Mouse (Mus musculus) adrenal gland, adult (tissue): ENCODE results near the gene Fam155a.

Experiments
- DNase-seq, 2 experiments: peaks; one replicate each; pipeline ENCODE4 v3.0.0; 2022 to 2023; ENCODE audit warnings: low spot score in 1 of 2; ENCODE audit not compliant: inconsistent age in 2 of 2

The Fam155a gene

DNA sequence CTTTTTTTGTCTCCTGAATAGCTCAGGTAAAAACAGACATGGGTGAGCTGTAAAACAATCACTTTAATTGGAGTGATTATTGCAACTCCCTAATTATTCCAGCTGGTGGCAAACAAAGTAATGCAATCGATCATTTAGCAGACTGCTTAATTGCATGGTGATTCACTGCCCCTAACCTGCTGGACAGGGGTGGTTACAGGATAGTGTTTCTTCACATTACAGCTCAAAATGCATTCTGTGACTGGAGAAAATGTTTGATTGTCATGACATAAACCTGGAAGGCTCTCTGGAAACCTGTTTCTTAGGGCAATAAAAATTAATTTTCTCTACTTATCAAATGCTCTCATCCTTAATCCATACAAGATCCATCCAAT lies 276.7 kb downstream of the Fam155a start:
- DNase-seq: no peak

DNA sequence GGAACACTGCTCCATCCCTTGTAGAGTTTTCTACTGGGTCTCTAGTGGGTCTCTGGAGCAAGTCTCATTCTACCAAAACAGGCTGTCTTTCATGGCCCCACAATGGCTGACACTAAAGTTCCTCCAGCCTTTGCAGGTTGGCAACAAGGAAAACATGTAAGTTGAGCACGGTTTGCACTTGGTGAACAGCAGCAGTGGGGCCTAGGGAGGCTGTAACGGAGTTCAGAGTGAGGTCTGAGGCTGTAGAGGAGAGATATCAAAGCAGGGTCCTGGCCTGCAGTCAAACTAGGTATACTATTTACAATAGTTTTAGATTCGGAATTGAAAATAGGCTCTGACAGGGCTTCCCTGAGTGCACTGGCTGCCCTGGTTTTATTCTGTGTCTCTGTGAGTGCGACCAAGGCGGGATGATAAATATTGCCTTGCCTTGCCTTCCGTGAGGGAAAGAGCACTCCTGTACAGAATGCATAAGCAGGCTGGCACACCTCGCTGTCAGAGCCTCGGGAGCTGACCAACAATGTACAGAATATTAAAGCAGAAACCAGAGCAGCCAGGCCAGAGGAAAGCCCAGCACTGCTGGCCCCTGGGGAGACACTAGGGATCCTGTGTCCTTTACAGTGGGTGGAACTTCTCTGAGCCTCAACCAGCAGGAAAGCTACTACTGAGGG lies 277.3 kb downstream of the Fam155a start:
- no peak for DNase-seq

DNA sequence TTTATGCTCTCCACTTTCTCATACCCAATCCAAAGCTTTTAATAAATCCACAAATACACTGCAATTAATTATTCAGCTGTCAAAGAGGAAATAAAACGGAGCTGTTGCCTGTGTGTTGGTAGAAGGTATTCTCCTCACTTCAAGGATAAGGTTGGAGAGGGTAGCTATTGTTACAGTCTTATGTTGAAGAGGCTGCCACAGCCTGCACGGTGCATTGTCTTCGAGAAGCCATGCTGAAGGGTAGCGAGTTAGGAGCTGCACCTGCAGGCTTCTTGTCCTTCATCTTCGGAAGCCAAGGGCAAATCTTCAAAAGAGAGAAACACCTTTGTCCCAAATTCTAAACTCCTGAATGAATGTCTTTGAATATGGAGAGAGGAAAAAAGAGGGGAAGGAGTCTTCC lies 288.4 kb downstream of the Fam155a start:
- DNase-seq: no peak

DNA sequence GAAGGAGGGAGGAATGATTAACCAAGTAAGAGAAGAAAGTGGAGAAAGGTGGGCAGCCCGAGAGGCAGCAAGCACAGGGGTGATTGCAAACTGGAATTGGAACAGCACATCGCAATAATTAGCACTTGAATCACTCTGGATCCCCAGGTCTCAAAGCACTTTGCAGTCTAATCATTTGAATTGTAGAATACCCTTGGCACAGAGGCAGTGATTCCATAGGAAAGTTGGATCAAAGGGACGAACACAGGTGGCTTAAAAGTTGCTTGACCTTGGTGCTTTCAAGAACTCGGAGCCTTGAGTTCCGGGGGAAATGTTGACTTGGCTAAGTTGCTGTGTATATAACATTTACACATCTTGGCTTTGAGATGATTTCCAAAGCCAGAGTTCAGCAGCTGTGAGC lies 299.7 kb downstream of the Fam155a start:
- no peak for DNase-seq

DNA sequence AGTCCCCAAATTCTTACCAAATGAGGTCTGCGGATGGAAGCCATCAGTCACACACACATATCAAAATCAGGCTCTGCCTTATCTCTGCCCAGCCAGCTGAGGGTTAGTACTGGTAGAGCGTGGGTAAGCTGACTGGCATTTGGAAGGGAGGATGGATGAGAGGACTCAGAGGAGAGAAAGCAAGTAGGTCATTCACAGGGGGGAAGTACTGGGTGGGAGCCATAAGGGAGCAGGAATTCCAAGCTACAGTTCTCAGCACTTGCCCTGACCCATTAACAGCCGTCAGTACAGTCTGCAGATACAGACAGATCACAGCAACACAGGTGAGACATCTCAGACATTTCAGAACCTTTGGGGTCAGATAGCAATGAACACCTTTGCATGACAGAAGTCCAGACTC lies 300.8 kb downstream of the Fam155a start:
- no peak for DNase-seq

DNA sequence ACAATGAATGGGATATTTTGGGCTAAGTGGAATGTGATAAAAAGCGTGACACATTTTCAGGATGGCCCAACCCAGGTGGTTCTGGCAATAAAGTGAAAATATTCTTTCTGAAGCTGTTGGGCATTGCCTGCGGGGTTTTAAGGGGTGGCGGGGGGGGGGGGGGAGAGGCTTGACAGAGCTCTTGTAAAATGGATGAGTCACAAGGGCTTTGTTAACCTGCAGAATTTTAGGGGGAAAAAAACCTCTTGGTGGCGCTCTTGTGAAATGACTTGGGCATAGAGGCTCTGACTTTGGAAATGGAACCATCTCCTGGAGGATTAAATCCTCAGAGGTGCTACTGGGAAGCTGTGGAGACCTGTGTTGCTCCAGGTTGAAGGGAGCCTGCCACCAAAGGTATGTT lies 309.9 kb downstream of the Fam155a start:
- peak in 1 of 2 experiments; percentile 28 for DNase-seq

DNA sequence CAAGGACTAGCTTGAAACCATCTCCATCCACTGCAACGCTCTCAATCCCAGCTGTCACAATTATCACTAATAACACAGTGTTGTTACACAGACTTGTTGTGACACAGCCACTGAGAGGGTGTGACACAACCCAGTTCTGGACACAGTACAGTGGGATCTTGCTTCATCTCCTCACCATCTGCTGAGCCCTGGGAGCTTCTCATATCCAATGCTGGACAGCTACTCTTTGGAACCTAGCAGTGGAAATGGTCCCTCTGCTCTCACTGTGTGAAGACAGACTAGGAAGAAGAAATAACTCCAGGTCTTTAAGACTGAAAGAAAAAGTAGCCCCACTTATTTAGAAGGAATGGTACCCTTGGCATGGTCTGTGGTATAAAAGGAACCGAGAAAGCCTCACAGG lies 310.3 kb downstream of the Fam155a start:
- DNase-seq: peak in 1 of 2 experiments; percentile 29

DNA sequence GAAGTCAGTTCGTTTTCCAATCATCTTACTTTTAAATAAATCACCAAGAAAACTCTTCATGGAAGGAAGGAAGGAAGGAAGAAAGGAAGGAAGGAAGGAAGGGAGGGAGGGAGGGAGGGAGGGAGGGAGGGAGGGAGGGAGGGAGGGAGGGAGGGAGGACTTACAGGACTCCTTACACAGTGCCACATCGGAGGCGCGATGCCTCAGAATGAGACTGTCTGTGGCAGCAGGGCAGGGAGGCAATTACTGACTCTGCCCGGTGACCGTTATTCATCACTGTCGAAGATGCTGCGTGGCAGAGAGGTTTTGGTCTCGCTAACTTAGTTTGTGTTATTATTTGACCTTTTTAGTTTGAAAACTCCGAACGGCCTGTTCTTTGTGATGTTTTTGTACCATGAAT lies 312.3 kb downstream of the Fam155a start:
- DNase-seq: no peak

DNA sequence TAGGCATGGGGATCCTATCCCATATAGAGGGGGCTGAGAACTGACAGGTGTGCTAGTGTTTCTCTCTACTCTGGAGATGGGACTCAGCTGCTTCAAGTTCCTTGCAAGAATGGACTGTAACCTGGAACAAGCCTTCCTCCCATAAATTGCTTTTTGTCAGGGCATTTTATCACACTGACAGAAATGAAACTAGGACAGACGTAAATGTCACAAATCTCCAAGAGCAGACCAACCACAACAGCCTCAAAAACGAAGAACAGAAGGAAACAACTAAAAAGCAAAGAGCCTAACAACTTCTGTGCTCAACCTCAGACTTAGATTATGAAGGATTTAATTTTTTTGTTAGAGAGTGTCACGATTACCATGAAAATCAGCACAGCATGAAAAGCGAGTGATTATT lies 315.8 kb downstream of the Fam155a start:
- DNase-seq: peak in 1 of 2 experiments; percentile 33

DNA sequence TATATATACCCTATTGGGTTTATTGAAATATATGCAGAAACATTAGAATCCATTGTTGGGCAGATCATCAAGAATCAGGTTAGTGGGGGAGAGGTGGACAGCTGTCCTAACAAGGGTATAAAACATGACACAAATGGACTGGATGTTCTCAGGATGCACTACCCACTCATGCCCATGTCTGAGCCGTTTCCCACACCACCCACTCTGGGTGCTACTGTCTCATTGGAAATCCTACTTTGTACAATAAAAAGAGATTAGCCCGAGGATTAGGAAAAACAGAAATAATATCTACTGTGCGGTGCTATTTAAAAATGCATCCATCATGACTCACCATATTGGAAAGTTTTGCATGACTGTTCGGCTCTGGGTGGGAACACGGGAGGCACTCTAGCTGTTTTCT lies 317.2 kb downstream of the Fam155a start:
- DNase-seq: no peak

DNA sequence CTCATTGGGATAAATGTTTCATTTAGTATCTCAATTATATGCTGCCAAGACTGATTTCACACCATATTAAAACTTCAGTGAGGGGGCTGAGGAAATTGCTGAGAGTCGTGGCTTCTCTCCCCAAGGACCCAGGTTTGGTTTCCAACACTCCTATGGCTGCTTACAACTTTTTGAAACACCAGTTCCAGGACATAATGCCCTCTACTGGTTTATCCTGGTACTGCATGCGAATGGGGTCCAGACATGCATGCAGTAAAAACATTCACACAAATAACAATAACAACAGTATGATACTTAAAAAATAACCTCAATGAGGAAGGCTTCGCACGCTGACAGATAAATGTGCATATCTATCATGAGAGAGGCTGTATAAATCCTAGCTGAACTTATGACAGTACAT lies 319.4 kb downstream of the Fam155a start:
- DNase-seq: peak in 1 of 2 experiments; percentile 39

DNA sequence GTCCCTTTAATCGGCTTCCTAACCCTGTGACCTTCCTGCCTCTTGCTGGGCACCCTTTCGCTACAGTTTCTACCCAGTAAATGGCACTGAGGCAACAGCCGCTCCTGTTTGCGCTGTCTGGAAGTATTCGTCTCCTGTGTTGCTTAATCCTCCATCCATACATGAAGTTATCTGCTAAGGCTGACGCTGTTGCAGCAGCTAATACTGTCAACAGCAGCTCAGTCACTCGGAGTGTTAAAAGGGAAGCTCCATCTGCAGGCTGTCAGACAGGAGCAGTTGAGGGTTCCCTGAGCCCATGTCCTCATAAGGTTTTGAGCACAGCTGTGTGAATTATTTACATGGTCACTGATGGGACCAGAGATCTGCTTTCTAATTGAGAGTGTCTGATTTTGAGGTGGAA lies 322.3 kb downstream of the Fam155a start:
- DNase-seq: no peak

DNA sequence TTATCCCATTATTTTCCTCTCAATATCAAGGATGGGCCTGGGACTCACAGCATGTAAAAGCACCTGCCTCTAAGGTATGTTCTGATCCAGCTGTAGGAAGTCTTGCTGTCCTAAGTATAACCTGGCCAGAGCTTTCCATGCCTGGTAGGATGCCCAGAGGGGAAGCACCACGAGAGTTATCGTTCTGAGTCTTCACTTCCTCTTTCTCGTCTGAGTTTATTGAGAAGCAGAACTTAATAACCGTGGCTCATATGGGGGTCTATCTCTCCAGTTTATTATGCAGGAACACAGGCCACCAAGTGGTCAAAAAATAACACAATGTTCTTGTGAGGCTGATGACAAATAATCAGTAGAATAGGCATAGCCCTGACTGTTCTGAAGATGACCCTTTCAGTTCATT lies 333.1 kb downstream of the Fam155a start:
- DNase-seq: no peak

DNA sequence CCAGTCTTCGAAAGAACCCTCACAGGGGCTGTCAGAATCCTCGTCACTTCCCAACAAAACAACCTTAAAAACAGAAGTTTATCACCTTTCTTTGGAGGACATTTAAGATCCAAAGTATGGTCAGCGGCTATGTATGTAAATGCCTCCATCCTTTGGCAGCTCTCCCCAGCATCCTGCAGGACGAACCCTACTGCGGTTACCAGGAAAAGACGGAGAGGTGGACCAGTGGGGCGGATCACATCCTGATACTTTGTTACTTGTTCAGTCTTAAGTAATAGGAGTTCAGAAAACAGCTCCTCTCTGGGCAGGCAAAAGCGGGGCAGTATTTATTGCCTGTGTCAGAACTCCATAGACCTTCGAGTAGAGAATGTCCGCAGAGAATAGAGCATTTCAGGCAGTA lies 335.5 kb downstream of the Fam155a start:
- DNase-seq: no peak

DNA sequence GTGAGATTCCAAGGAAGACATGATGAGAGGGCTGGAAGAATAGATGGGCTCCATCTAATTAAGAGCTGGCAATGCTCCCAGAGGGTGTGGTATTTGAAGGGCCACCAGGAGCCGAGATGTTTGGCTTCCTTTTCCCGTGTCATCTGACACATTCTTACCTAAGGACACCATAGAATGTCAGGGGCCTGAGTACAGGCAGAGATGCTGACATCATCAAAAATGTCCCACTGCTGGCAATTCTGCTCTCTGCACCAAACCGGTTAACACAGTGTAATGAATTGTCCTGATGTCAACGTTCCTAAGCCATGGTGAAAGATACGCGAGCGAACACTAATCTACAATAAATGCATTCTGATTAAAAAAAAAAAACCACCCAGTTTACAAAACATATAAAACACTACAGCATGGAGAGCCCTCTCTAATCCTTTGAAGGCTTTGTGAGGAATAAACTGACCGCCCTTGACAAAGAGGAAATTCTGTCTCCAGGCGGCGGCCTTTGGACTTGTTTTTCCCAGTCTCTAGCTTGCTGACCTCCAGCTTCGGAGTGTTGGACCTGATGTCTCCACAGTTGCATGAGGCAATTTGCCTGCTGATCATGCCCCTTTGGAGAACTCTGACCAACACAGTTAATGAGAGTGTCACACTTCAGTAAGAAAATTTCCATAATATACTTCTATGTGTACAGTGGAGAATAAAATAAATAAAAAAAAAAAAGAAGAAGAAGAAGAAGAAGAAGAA lies 338.2 kb downstream of the Fam155a start:
- DNase-seq: no peak

DNA sequence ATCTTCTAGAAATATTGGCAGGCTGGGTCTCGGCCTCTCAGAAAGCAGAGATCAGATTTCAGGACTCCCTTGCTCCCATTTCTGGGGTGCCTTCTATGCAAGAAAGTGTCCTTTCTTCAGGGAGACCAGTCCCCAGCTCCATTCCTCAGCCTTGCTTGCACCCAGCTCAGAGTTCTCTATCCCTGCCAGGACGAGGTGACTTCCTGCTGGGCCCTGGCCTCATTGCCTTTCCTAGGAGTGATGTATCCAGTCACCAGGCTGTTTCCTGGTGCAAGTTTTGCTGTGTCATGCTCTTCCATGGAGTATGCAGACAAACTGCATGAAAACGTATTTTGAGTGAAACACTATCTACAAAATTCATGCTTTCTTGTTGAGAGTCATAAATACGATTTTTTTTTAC lies 342.1 kb downstream of the Fam155a start:
- no peak for DNase-seq

DNA sequence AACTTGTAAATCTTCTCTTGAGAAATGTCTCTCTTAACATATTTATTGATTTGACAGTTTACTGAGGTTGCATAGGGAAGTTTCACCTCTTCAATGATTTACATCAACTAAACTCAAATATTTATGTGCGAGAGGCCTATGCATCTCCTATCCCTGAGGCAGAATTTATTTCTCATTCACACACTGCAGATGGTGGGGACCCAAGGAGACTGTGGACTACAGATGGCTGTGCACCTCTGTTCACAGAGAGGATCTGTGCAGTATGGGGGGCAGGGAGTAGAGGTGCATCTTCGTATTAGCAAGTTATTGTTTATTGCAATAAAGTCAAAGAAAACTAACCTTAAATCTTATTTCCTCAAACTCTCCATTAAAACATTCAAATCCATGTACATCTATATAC lies 346.9 kb downstream of the Fam155a start:
- DNase-seq: no peak

DNA sequence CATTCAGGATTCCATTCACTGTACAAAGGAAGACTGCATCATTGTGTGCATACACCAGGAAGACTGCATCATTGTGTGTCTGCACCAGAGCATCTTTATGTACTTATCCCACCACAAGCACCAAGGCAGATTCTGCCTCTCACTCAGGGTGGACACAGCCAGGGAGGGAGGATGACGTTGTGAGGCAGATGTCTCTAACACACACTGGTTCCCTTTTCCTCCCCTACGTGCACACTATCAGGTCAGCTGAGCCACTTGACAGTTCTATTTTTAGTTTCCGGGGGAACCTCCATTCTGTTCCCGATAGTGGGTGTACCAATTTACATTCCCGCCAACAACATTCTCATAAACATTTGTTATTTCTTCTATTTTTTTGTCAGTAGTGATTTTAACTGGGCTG lies 347.4 kb downstream of the Fam155a start:
- peak in 1 of 2 experiments; percentile 10 for DNase-seq

DNA sequence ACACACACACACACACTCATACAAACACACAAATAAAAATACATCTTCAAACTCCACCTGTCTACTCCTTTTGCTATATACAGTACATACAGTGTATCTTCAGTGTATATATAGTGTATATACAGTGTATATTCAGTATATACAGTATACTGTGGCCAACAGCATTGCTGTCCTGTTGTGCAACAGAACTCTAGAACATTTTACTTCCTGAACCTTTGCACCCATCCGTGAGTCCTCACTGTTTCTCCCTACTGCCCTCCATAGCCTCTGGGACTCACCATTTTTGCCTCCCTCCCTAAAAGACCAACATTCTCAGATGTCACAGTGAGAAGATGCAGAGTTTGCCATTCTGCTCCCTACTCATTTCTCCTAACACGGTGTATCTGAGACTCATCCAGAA lies 347.8 kb downstream of the Fam155a start:
- DNase-seq: no peak

DNA sequence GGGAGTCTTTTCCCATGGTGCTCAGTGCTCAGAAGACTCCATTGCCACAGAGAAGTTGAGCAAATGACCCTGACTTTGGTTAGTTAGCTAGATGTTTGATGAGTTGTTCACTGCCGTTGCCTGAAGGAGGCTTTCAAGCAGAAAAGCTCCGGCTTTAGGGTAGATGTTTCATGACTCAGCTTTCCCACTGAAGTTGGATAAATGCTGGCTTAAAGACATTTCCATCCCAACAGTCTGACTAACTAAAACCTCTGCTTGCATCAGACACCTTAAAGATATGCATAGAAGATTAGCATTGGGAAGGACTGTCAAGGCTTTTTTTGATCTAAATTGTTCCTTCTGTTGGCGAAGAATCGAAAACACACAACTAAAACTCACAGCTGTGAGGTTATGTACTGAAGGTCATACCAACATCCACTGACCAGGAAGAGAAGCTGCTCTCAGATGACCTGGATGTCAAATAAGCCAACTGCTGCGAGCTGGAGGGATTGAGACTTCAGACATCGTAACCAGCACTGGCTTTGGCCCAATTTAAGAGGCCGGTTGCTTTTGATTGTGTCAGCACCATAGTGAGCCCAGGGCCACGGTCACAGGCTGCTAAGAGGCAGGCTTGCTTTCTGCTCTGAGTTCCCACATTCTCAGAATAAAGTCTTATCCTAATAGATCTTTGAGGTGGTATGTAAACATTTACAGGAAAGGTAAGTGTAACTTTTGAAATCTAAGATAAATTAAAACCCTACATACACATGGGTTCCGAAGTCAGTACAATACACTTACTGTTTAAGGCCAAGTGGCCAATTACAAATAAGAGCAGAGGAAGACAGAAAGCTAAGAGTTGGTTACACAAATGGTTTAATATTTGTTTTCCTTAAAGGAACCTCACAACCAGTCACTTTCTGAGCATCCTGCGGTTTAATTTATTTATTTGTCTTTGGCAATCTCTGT lies 351.8 kb downstream of the Fam155a start:
- DNase-seq: peak in 1 of 2 experiments; percentile 22

DNA sequence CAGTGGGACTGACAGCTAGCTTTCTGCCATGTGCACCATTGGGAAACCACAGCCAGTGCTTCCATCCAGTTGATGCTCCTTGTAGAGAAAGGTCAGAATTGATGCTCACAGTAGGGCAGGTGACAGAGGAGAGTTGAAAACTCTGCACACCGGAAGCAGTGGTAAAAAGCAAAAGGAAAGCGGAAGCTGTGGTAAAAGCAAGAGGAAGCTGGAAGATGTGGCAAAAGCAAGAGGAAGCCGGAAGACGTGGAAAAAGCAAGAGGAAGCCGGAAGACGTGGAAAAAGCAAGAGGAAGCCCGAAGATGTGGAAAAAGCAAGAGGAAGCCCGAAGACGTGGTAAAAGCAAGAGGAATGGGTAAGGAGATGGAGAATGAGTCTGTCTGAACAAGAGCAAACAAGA lies 354.8 kb downstream of the Fam155a start:
- no peak for DNase-seq

DNA sequence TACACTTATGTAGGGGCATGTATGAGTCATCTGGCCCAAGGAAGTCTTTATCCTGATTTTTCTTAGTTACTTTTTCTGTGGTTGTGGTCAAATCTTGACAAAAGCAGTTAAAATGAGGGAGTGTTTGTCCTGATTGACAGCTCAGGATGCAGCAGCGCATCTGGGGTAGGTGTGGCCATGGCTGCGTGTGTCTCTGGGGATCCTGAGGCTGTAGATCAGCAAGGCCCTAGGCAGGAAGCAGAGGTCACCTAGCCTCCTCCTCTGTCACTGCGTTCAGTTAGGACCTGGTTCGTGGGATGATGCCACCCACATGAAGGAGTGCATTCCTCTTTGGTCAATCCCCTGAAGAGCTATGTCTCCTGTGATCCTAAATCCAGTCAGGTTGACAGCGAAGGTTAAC lies 362.5 kb downstream of the Fam155a start:
- no peak for DNase-seq
